Mouse (Mus musculus): ENCODE results near the gene Nox1.

DNA sequence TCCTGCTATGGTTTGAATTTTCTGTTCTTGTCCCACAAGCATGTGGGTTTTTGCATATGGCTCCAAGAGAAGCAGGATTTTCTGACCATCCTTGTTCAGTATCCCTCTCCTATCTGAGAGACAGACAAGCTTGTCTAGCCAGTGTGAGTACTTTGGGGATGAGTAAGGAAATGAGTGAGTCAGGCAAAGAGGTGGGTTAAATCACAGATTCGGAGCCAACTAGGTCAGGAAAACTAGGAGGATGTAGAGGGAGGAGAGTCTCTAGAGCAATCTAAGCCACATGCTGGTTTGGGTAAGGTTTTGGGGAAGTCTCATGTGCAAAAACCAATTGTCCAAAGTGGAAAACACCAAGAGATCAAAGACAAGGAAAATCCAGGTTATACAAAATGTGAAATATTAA lies 80.2 kb downstream of the Nox1 start:
- TF ChIP-seq CTCF (IDR thresholded peaks at IDR 0.05; ENCODE audit: control insufficient read depth, insufficient read depth, low read length) = no peak
- TF ChIP-seq POLR2A (IDR thresholded peaks at IDR 0.05; ENCODE audit: borderline replicate concordance, control insufficient read depth, low read depth, low read length) = no peak
